Mouse (Mus musculus) cerebellum, adult 2 months (tissue): Measurements from ENCODE around the gene Apol8.

Experiments
- CTCF ChIP-seq: fragments of 200-500 bp; IDR thresholded peaks from 2 replicates; pipeline ENCODE4 v1.5.1; 2011; ENCODE audit warnings: low read depth, mild to moderate bottlenecking, control low read depth, low read length, moderate library complexity, borderline replicate concordance; ENCODE audit not compliant: insufficient read depth
- POLR2A ChIP-seq: fragments of 200-500 bp; IDR thresholded peaks from 2 replicates; pipeline ENCODE4 v1.6.1; 2011; ENCODE audit warnings: low read length, control low read depth, borderline replicate concordance; ENCODE audit not compliant: insufficient read depth

DNA sequence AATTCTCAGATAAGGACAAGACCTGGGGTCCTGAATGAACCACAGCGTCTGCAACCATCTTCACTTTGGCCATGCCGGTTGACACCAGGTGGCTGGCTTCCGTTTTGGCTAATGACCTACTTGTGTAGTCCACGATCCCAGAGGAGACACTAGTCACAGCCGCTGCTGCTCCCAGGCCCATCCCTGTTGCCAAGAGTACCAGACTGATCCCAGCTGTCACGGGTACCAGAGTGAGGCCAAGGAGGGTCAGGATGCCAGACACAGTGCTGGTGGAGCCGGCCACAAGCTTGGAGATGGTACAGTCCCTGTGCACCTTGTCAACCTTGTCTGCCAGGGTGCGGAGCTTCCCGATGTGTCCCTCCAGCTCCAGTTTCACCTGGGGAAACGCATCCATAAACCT lies 7.1 kb downstream of the Apol8 start:
- TF ChIP-seq CTCF (0 out of 2 replicates have a peak, but pooled peaks have one; percentile 4), POLR2A (no peak)
